Mouse (Mus musculus): ENCODE results near the gene Apex1. TPM values are rescaled to one million over a fixed set of nuclear protein-coding genes. Genes with fewer than 3 reads are reported as not detected.

Apex1 gene
- 187 and 190 TPM in 2 replicates for polyA plus RNA-seq (2015; fragmentation: Nextera tagmentation; extraction: Ambion mirVana)

GRCm38 (mm10) chr14:50924281-50925064, at the start of gene Apex1, which contains the start of gene Osgep:
Gene Apex1 (plus strand): TSS chr14:50924968.
Gene Osgep (minus strand): TSS chr14:50924893.
- peak; percentile 95 for ATAC-seq (ENCODE audit: insufficient number of reproducible peaks, low FRiP score, low TSS enrichment, low read depth)
- WGBS = under 1% methylated on average over 57 of the region's 57 CpGs
- peaks cover 19% of the 10 kb centered on the region for H3K4me1 ChIP-seq
- no peaks in the 10 kb centered on the region for H3K9me3 ChIP-seq (replicated peaks)
- H3K4me3 ChIP-seq (replicated peaks) = peak within 1 kb of the TSS; percentile 91
- H3K36me3 ChIP-seq = peaks cover 35% of the 10 kb centered on the region
- peak within 1 kb of the TSS; percentile 95 for H3K27ac ChIP-seq (replicated peaks)
- H3K9ac ChIP-seq = peak within 1 kb of the TSS; percentile 77
- H3K4me2 ChIP-seq (replicated peaks) = peak within 1 kb of the TSS; percentile 76
- no peaks in the 10 kb centered on the region for H3K27me3 ChIP-seq

GRCm38 (mm10) chr14:50875175-50875574, 49.6 kb upstream of the Apex1 start:
- Histone ChIP-seq H3K4me1 (peaks cover 4% of the 10 kb centered on the region), H3K27ac (replicated peaks) (no peak overlapping the region), H3K36me3 (no peaks in the 10 kb centered on the region), H3K27me3 (no peaks in the 10 kb centered on the region), H3K4me2 (replicated peaks) (no peak overlapping the region), H3K9me3 (replicated peaks) (no peaks in the 10 kb centered on the region), H3K9ac (no peak overlapping the region), H3K4me3 (replicated peaks) (no peak overlapping the region)
- 76% methylated on average over 3 of the region's 3 CpGs for WGBS
- no peak for ATAC-seq (ENCODE audit: insufficient number of reproducible peaks, low FRiP score, low TSS enrichment, low read depth)

GRCm38 (mm10) chr14:50875591-50876230, 49.1 kb upstream of the Apex1 start:
- WGBS = 78% methylated on average over 6 of the region's 6 CpGs
- ATAC-seq (ENCODE audit: insufficient number of reproducible peaks, low FRiP score, low TSS enrichment, low read depth) = no peak

GRCm38 (mm10) chr14:50876236-50876950, 48.4 kb upstream of the Apex1 start:
- ATAC-seq (ENCODE audit: insufficient number of reproducible peaks, low FRiP score, low TSS enrichment, low read depth) = no peak
- no peaks in the 10 kb centered on the region for H3K4me1 ChIP-seq
- H3K4me2 ChIP-seq (replicated peaks) = no peak overlapping the region
- no peak overlapping the region for H3K4me3 ChIP-seq (replicated peaks)
- 76% methylated on average over 6 of the region's 6 CpGs for WGBS
- no peak overlapping the region for H3K27ac ChIP-seq (replicated peaks)
- no peaks in the 10 kb centered on the region for H3K9me3 ChIP-seq (replicated peaks)
- no peaks in the 10 kb centered on the region for H3K27me3 ChIP-seq
- H3K9ac ChIP-seq = no peak overlapping the region
- no peaks in the 10 kb centered on the region for H3K36me3 ChIP-seq

More at GRCm38 (mm10) chr14:50875591-50876230, 49.1 kb upstream of the Apex1 start:
- Histone ChIP-seq H3K9me3 (replicated peaks) (no peaks in the 10 kb centered on the region), H3K36me3 (no peaks in the 10 kb centered on the region), H3K4me1 (peaks cover 2% of the 10 kb centered on the region; the same call in 1 of the 2 replicates), H3K27ac (replicated peaks) (no peak overlapping the region), H3K27me3 (no peaks in the 10 kb centered on the region), H3K9ac (no peak overlapping the region), H3K4me3 (replicated peaks) (no peak overlapping the region), H3K4me2 (replicated peaks) (no peak overlapping the region)

- H3K4me1 ChIP-seq = peaks cover 19% of the 10 kb centered on the region
- H3K9me3 ChIP-seq (replicated peaks) = no peaks in the 10 kb centered on the region
- H3K27ac ChIP-seq (replicated peaks) = no peak overlapping the region
- H3K36me3 ChIP-seq = no peaks in the 10 kb centered on the region
- no peak overlapping the region for H3K9ac ChIP-seq
- H3K4me2 ChIP-seq (replicated peaks) = no peak overlapping the region
- no peak for ATAC-seq (ENCODE audit: insufficient number of reproducible peaks, low FRiP score, low TSS enrichment, low read depth)
- H3K4me3 ChIP-seq (replicated peaks) = no peak overlapping the region
- WGBS = 85% methylated on average over 8 of the region's 8 CpGs
- peaks cover 3% of the 10 kb centered on the region; the same call in 1 of the 2 replicates for H3K27me3 ChIP-seq
These were observed 33.1 kb upstream of the Apex1 start for GRCm38 (mm10) chr14:50891621-50892020.

GRCm38 (mm10) chr14:50892091-50892490, 32.7 kb upstream of the Apex1 start:
- WGBS = 76% methylated on average over 7 of the region's 7 CpGs

GRCm38 (mm10) chr14:50892541-50893459, 32.0 kb upstream of the Apex1 start:
- H3K4me2 ChIP-seq (replicated peaks) = no peak overlapping the region
- ATAC-seq (ENCODE audit: insufficient number of reproducible peaks, low FRiP score, low TSS enrichment, low read depth) = no peak

More at GRCm38 (mm10) chr14:50892091-50892490, 32.7 kb upstream of the Apex1 start:
- Histone ChIP-seq H3K9me3 (replicated peaks) (no peaks in the 10 kb centered on the region), H3K4me1 (peaks cover 24% of the 10 kb centered on the region), H3K4me2 (replicated peaks) (no peak overlapping the region), H3K9ac (no peak overlapping the region), H3K27ac (replicated peaks) (no peak overlapping the region), H3K36me3 (no peaks in the 10 kb centered on the region), H3K4me3 (replicated peaks) (no peak overlapping the region), H3K27me3 (peaks cover 7% of the 10 kb centered on the region; the same call in 1 of the 2 replicates)
- no peak for ATAC-seq (ENCODE audit: insufficient number of reproducible peaks, low FRiP score, low TSS enrichment, low read depth)

GRCm38 (mm10) chr14:50895407-50895806, 29.4 kb upstream of the Apex1 start:
- Histone ChIP-seq H3K36me3 (no peaks in the 10 kb centered on the region), H3K4me2 (replicated peaks) (no peak overlapping the region), H3K4me3 (replicated peaks) (no peak overlapping the region), H3K27ac (replicated peaks) (no peak overlapping the region), H3K4me1 (peaks cover 24% of the 10 kb centered on the region), H3K9ac (no peak overlapping the region), H3K27me3 (peaks cover 14% of the 10 kb centered on the region), H3K9me3 (replicated peaks) (no peaks in the 10 kb centered on the region)
- ATAC-seq (ENCODE audit: insufficient number of reproducible peaks, low FRiP score, low TSS enrichment, low read depth) = no peak

More at GRCm38 (mm10) chr14:50892541-50893459, 32.0 kb upstream of the Apex1 start:
- Histone ChIP-seq H3K4me1 (peaks cover 24% of the 10 kb centered on the region), H3K36me3 (no peaks in the 10 kb centered on the region), H3K27me3 (peaks cover 13% of the 10 kb centered on the region), H3K4me3 (replicated peaks) (no peak overlapping the region), H3K27ac (replicated peaks) (no peak overlapping the region), H3K9ac (no peak overlapping the region), H3K9me3 (replicated peaks) (no peaks in the 10 kb centered on the region)
- 77% methylated on average over 22 of the region's 22 CpGs for WGBS

GRCm38 (mm10) chr14:50895985-50896746, 28.6 kb upstream of the Apex1 start:
- no peaks in the 10 kb centered on the region for H3K9me3 ChIP-seq (replicated peaks)
- H3K27me3 ChIP-seq = peaks cover 14% of the 10 kb centered on the region
- no peak overlapping the region for H3K27ac ChIP-seq (replicated peaks)
- H3K4me2 ChIP-seq (replicated peaks) = peak overlapping the region; percentile 85
- 10% methylated on average over 19 of the region's 19 CpGs for WGBS
- peaks cover 24% of the 10 kb centered on the region for H3K4me1 ChIP-seq
- H3K4me3 ChIP-seq (replicated peaks) = peak overlapping the region; percentile 43
- no peak for ATAC-seq (ENCODE audit: insufficient number of reproducible peaks, low FRiP score, low TSS enrichment, low read depth)
- H3K9ac ChIP-seq = peak overlapping the region; percentile 21; the same call in 1 of the 2 replicates
- H3K36me3 ChIP-seq = no peaks in the 10 kb centered on the region

All from embryonic facial prominence, embryonic 15.5 days (tissue).